Mouse (Mus musculus): ENCODE data around the gene Ifi27.

GRCm38 (mm10) chr12:103395486-103396275 lies 38.3 kb upstream of the Ifi27 start:
- TF ChIP-seq POLR2A (IDR thresholded peaks at IDR 0.05; ENCODE audit: borderline replicate concordance, insufficient read depth, low read length) (no peak), CTCF (IDR thresholded peaks at IDR 0.05; ENCODE audit: borderline replicate concordance, insufficient read depth, low read depth, low read length) (no peak)

Data from cerebellum, adult 2 months (tissue).